47 mouse cellular contexts compared by ENCODE assay signal in the genomic region with DNA sequence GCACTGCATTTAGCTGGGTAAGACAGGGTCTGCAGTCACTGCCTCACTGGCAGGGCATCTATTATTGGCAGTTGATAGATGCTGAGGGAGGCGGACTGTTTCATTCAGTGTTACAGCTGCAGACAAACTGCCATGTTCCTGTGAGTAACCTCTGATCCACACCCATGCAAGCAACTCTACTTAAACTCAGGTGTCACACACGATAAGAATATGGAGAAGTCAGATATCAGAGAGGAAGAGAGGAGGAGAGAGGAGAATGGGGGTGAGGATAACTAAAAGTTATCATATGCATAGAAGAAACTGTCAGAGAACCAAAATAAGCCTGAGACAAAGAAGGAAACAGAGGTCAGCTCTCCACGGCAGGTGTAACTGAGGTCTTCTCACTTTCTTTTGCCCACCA. TPM values are rescaled to one million over a fixed set of nuclear protein-coding genes. Genes with fewer than 3 reads are reported as not detected.
"Had no signal": no experiment of that assay in that cellular context is flagged by ENCODE, and none has a peak within 500 bp of the region (broad histone marks: within the 10 kb centered on the region; RNA-seq: fewer than 3 reads in every experiment).

No protein-coding gene starts in this region.

- H3K4me3 ChIP-seq: limb, embryonic 10.5 days; limb, embryonic 12.5 days; limb, embryonic 13.5 days; limb, embryonic 15.5 days; liver, embryonic 12.5 days; liver, embryonic 13.5 days; liver, embryonic 15.5 days; lung, embryonic 15.5 days; megakaryocyte, embryonic 14.5 days; midbrain, embryonic 10.5 days; midbrain, embryonic 12.5 days; midbrain, embryonic 13.5 days; midbrain, embryonic 15.5 days; myocyte had no signal

- H3K9ac ChIP-seq: limb, embryonic 12.5 days; limb, embryonic 13.5 days; limb, embryonic 15.5 days; liver, embryonic 12.5 days; liver, embryonic 13.5 days; liver, embryonic 14.5 days; liver, embryonic 15.5 days; liver, postnatal 0 days; lung, embryonic 14.5 days; lung, embryonic 15.5 days; midbrain, embryonic 12.5 days; midbrain, embryonic 13.5 days; midbrain, embryonic 15.5 days had no signal

- H3K27ac ChIP-seq: limb, embryonic 10.5 days; limb, embryonic 12.5 days; limb, embryonic 13.5 days; limb, embryonic 15.5 days; liver, embryonic 12.5 days; liver, embryonic 13.5 days; liver, embryonic 14.5 days; liver, embryonic 15.5 days; lung, embryonic 15.5 days; macrophage; midbrain, embryonic 10.5 days; midbrain, embryonic 12.5 days; midbrain, embryonic 13.5 days; midbrain, embryonic 15.5 days had no signal

- H3K36me3 ChIP-seq: limb, embryonic 10.5 days; limb, embryonic 12.5 days; limb, embryonic 13.5 days; limb, embryonic 15.5 days; liver, embryonic 12.5 days; liver, embryonic 13.5 days; liver, embryonic 15.5 days; lung, embryonic 15.5 days; midbrain, embryonic 10.5 days; midbrain, embryonic 12.5 days; midbrain, embryonic 13.5 days; midbrain, embryonic 15.5 days had no signal

- H3K4me1 ChIP-seq: limb, embryonic 10.5 days; limb, embryonic 12.5 days; limb, embryonic 13.5 days; limb, embryonic 15.5 days; liver, embryonic 12.5 days; liver, embryonic 13.5 days; liver, embryonic 15.5 days; lung, embryonic 15.5 days; megakaryocyte, embryonic 14.5 days; midbrain, embryonic 10.5 days; midbrain, embryonic 12.5 days; midbrain, embryonic 13.5 days; midbrain, embryonic 15.5 days had no signal

- H3K27me3 ChIP-seq: limb, embryonic 12.5 days; limb, embryonic 13.5 days; limb, embryonic 15.5 days; liver, embryonic 12.5 days; liver, embryonic 13.5 days; liver, embryonic 15.5 days; lung, embryonic 15.5 days; megakaryocyte, embryonic 14.5 days; midbrain, embryonic 12.5 days; midbrain, embryonic 13.5 days; midbrain, embryonic 15.5 days had no signal

- H3K9me3 ChIP-seq: limb, embryonic 10.5 days; limb, embryonic 12.5 days; limb, embryonic 13.5 days; limb, embryonic 15.5 days; liver, embryonic 12.5 days; liver, embryonic 13.5 days; liver, embryonic 15.5 days; lung, embryonic 15.5 days; megakaryocyte, embryonic 14.5 days; midbrain, embryonic 10.5 days; midbrain, embryonic 12.5 days; midbrain, embryonic 15.5 days had no signal

- DNase-seq: left cerebral cortex, postnatal 4 days; liver; liver, embryonic 13.5 days; liver, postnatal 0 days; lung, adult 18-20 months; lung, adult 2 months; lung, embryonic 14.5 days; lung, postnatal 10 days; lung, postnatal 14 days; lung, postnatal 36 days; lung, postnatal 4 days; midbrain, embryonic 14.5 days had no signal

RNA-seq across cellular contexts. Expression of a gene that starts 37.5 kb away (rescaled TPM):
- total RNA-seq: left cerebral cortex, adult 8-10 months; left cerebral cortex, postnatal 10 days; left cerebral cortex, postnatal 14 days; left cerebral cortex, postnatal 25 days; left cerebral cortex, postnatal 36 days; left cerebral cortex, postnatal 4 days; liver, adult 2 months; megakaryocyte progenitor cell, adult 5-6 weeks; megakaryocyte, adult 5-6 weeks; megakaryocyte-erythroid progenitor cell, adult 5-6 weeks; midbrain, postnatal 0 days; monocyte, adult 5-6 weeks had no signal
- polyA plus RNA-seq: limb, embryonic 10.5 days; limb, embryonic 11.5 days; limb, embryonic 12.5 days; limb, embryonic 13.5 days; limb, embryonic 14.5 days; limb, embryonic 15.5 days; liver, adult 2 months; liver, embryonic 11.5 days; liver, embryonic 12.5 days; liver, embryonic 13.5 days; liver, embryonic 14.5 days; liver, embryonic 15.5 days; liver, embryonic 16.5 days; liver, postnatal 0 days; lung, adult 2 months; lung, embryonic 14.5 days; lung, embryonic 15.5 days; lung, embryonic 16.5 days; lung, postnatal 0 days; macrophage; midbrain, embryonic 10.5 days; midbrain, embryonic 11.5 days; midbrain, embryonic 12.5 days; midbrain, embryonic 13.5 days; midbrain, embryonic 14.5 days; midbrain, embryonic 15.5 days; midbrain, embryonic 16.5 days; midbrain, postnatal 0 days; myocyte; neural tube, embryonic 11.5 days had no signal
